Mouse (Mus musculus) limb, embryonic 11.5 days (tissue): Measurements from ENCODE around the gene Slc25a38. TPM values are rescaled to one million over a fixed set of nuclear protein-coding genes. Genes with fewer than 3 reads are reported as not detected.

Source experiments
- ATAC-seq: fragments of 200-750 bp; cut with Nextera tagmentation; 2 replicates; pipeline ENCODE4 v1.8.0; 2017; ENCODE audit warnings: low read depth; ENCODE audit not compliant: insufficient number of reproducible peaks, low FRiP score, low TSS enrichment
- DNase-seq: peaks from one replicate; pipeline ENCODE4 v3.0.0-alpha.2; 2015; ENCODE audit warnings: low spot score
- H3K27ac ChIP-seq: fragments of 300-500 bp; sonication (generic); replicated peaks from 2 replicates; pipeline ENCODE4 v1.5.1; 2014; ENCODE audit warnings: low read depth, mild to moderate bottlenecking, low read length
- H3K27me3 ChIP-seq: fragments of 300-500 bp; sonication (generic); 2 replicates; pipeline ENCODE4 v1.6.1; 2014; ENCODE audit warnings: mild to moderate bottlenecking, low read length, mixed read lengths; ENCODE audit not compliant: control insufficient read depth, insufficient read depth
- H3K36me3 ChIP-seq: fragments of 300-500 bp; sonication (generic); 2 replicates; pipeline ENCODE4 v1.6.1; 2014; ENCODE audit warnings: mild to moderate bottlenecking, low read length, moderate library complexity, mixed read lengths; ENCODE audit not compliant: control insufficient read depth, insufficient read depth
- H3K4me1 ChIP-seq: fragments of 300-500 bp; sonication (generic); 2 replicates; pipeline ENCODE4 v1.6.1; 2014; ENCODE audit warnings: low read length, mixed read lengths; ENCODE audit not compliant: control insufficient read depth, insufficient read depth
- H3K4me2 ChIP-seq: fragments of 300-500 bp; sonication (generic); 2 replicates; pipeline ENCODE4 v1.6.1; 2014; ENCODE audit warnings: low read depth, mild to moderate bottlenecking, moderate library complexity; ENCODE audit not compliant: severe bottlenecking
- H3K4me3 ChIP-seq: fragments of 300-500 bp; sonication (generic); 2 replicates; pipeline ENCODE4 v1.5.1; 2014; ENCODE audit warnings: low read depth, low read length
- H3K9ac ChIP-seq: fragments of 300-500 bp; sonication (generic); 2 replicates; pipeline ENCODE4 v1.6.1; 2014; ENCODE audit warnings: mild to moderate bottlenecking, low read length
- H3K9me3 ChIP-seq: fragments of 300-500 bp; sonication (generic); 2 replicates; pipeline ENCODE4 v1.6.1; 2016; ENCODE audit warnings: low read length; ENCODE audit not compliant: control insufficient read depth
- WGBS: fragments of 180-500 bp; shearing (Covaris S2); extraction: QIAGEN DNeasy Blood & Tissue Kit; methylation state at CpG from one replicate; pipeline ENCODE4 v1.1.7; 2014; 5-methylcytosine and 5-hydroxymethylcytosine counted together
- polyA plus RNA-seq: library from polyadenylated mRNA; unstranded; fragments of >200 nt; fragmentation: Nextera tagmentation; extraction: Ambion mirVana; gene quantifications from 2 replicates; pipeline ENCODE4 v1.2.1, GENCODE M21; 2014

Slc25a38 gene
- polyA plus RNA-seq, 1 experiment from 2014 or later, result 38.7 TPM

GRCm38 (mm10) chr9:120079901-120080300, 30.3 kb upstream of the Slc25a38 start:
- no peaks in the 10 kb centered on the region for H3K36me3 ChIP-seq
- no peak overlapping the region for H3K9ac ChIP-seq
- no peaks in the 10 kb centered on the region for H3K27me3 ChIP-seq
- H3K4me2 ChIP-seq, result no peak overlapping the region
- H3K4me1 ChIP-seq, result no peaks in the 10 kb centered on the region
- no peak for DNase-seq
- no peaks in the 10 kb centered on the region for H3K9me3 ChIP-seq
- 80% methylated on average over 7 of the region's 7 CpGs for WGBS
- ATAC-seq, result no peak
- no peak overlapping the region for H3K4me3 ChIP-seq
- H3K27ac ChIP-seq, result no peak overlapping the region

- 82% methylated on average over 8 of the region's 8 CpGs for WGBS
- H3K27ac ChIP-seq, result no peak overlapping the region
- H3K36me3 ChIP-seq, result no peaks in the 10 kb centered on the region
- H3K9me3 ChIP-seq, result no peaks in the 10 kb centered on the region
- no peak for DNase-seq
- no peak overlapping the region for H3K4me3 ChIP-seq
- ATAC-seq, result no peak
- H3K4me2 ChIP-seq, result no peak overlapping the region
- H3K27me3 ChIP-seq, result no peaks in the 10 kb centered on the region
- H3K4me1 ChIP-seq, result no peaks in the 10 kb centered on the region
- no peak overlapping the region for H3K9ac ChIP-seq
These were observed 29.5 kb upstream of the Slc25a38 start for GRCm38 (mm10) chr9:120080546-120081108.

GRCm38 (mm10) chr9:120081247-120081646, 28.9 kb upstream of the Slc25a38 start:
- WGBS, result 76% methylated on average over 6 of the region's 6 CpGs
- Histone ChIP-seq H3K9me3 (no peaks in the 10 kb centered on the region), H3K27me3 (no peaks in the 10 kb centered on the region), H3K4me1 (no peaks in the 10 kb centered on the region), H3K27ac (no peak overlapping the region), H3K4me3 (no peak overlapping the region), H3K9ac (no peak overlapping the region), H3K36me3 (no peaks in the 10 kb centered on the region), H3K4me2 (no peak overlapping the region)
- no peak for DNase-seq
- no peak for ATAC-seq

GRCm38 (mm10) chr9:120081967-120082366, 28.2 kb upstream of the Slc25a38 start:
- no peaks in the 10 kb centered on the region for H3K9me3 ChIP-seq
- no peak overlapping the region for H3K27ac ChIP-seq
- whole genome bisulfite sequencing, result 87% methylated on average over 5 of the region's 5 CpGs
- H3K27me3 ChIP-seq, result no peaks in the 10 kb centered on the region
- H3K4me3 ChIP-seq, result no peak overlapping the region
- H3K4me2 ChIP-seq, result no peak overlapping the region
- H3K9ac ChIP-seq, result no peak overlapping the region
- DNase-seq (no peak), ATAC-seq (no peak)
- no peaks in the 10 kb centered on the region for H3K4me1 ChIP-seq
- no peaks in the 10 kb centered on the region for H3K36me3 ChIP-seq

- Histone ChIP-seq H3K9me3 (no peaks in the 10 kb centered on the region), H3K9ac (no peak overlapping the region), H3K4me3 (no peak overlapping the region), H3K27me3 (no peaks in the 10 kb centered on the region), H3K27ac (no peak overlapping the region), H3K36me3 (no peaks in the 10 kb centered on the region), H3K4me1 (no peaks in the 10 kb centered on the region), H3K4me2 (no peak overlapping the region)
- WGBS, result 90% methylated on average over 4 of the region's 4 CpGs
- ATAC-seq (no peak), DNase-seq (no peak)
These were observed 27.5 kb upstream of the Slc25a38 start for GRCm38 (mm10) chr9:120082691-120083090.

GRCm38 (mm10) chr9:120083158-120083894, 26.8 kb upstream of the Slc25a38 start:
- no peak for DNase-seq
- ATAC-seq, result no peak
- Histone ChIP-seq H3K4me1 (no peaks in the 10 kb centered on the region), H3K27ac (no peak overlapping the region), H3K4me2 (no peak overlapping the region), H3K9ac (no peak overlapping the region), H3K27me3 (no peaks in the 10 kb centered on the region), H3K36me3 (no peaks in the 10 kb centered on the region), H3K4me3 (no peak overlapping the region), H3K9me3 (no peaks in the 10 kb centered on the region)
- WGBS, result 83% methylated on average over 18 of the region's 18 CpGs

GRCm38 (mm10) chr9:120084406-120084805, 25.8 kb upstream of the Slc25a38 start:
- Histone ChIP-seq H3K4me2 (no peak overlapping the region), H3K27me3 (no peaks in the 10 kb centered on the region), H3K36me3 (no peaks in the 10 kb centered on the region), H3K4me1 (no peaks in the 10 kb centered on the region), H3K27ac (no peak overlapping the region), H3K9ac (no peak overlapping the region), H3K9me3 (peaks cover 3% of the 10 kb centered on the region; the same call in 1 of the 2 replicates), H3K4me3 (no peak overlapping the region)
- DNase-seq (no peak), ATAC-seq (no peak)
- 88% methylated on average over 9 of the region's 9 CpGs for WGBS

- ATAC-seq, result no peak
- WGBS, result 83% methylated on average over 7 of the region's 7 CpGs
- no peak overlapping the region for H3K27ac ChIP-seq
- H3K9me3 ChIP-seq, result peaks cover 4% of the 10 kb centered on the region; the same call in 1 of the 2 replicates
- no peak overlapping the region for H3K4me3 ChIP-seq
- H3K36me3 ChIP-seq, result no peaks in the 10 kb centered on the region
- no peak overlapping the region for H3K9ac ChIP-seq
- no peak overlapping the region for H3K4me2 ChIP-seq
- H3K27me3 ChIP-seq, result no peaks in the 10 kb centered on the region
- DNase-seq, result no peak
- no peaks in the 10 kb centered on the region for H3K4me1 ChIP-seq
These were observed 21.0 kb upstream of the Slc25a38 start for GRCm38 (mm10) chr9:120089125-120089524.
